Mouse (Mus musculus): ENCODE data around the gene Nlgn1.
"Not testable (repeated sequence)": the region's sequence is repeated elsewhere in the genome, so short reads cannot be mapped to it uniquely, and the experiment has no call there.

Gene Nlgn1

GRCm38 (mm10) chr3:25645895-25646691, 686.2 kb downstream of the Nlgn1 start:
- DNase-seq (ENCODE audit: low read depth): no peak

GRCm38 (mm10) chr3:25629198-25629597, 703.1 kb downstream of the Nlgn1 start:
- no peak for DNase-seq (ENCODE audit: low read depth)

GRCm38 (mm10) chr3:25606597-25606996, 725.7 kb downstream of the Nlgn1 start:
- DNase-seq (ENCODE audit: low read depth): no peak

- no peak for DNase-seq (ENCODE audit: low read depth)
Measured at GRCm38 (mm10) chr3:25597513-25597912, 734.7 kb downstream of the Nlgn1 start.

- no peak for DNase-seq (ENCODE audit: low read depth)
Measured at GRCm38 (mm10) chr3:25575526-25575925, 756.7 kb downstream of the Nlgn1 start.

- DNase-seq (ENCODE audit: low read depth): no peak
Measured at GRCm38 (mm10) chr3:25574840-25575239, 757.4 kb downstream of the Nlgn1 start.

GRCm38 (mm10) chr3:25558513-25558912, 773.7 kb downstream of the Nlgn1 start:
- DNase-seq (ENCODE audit: low read depth): not testable (repeated sequence)

- not testable (repeated sequence) for DNase-seq (ENCODE audit: low read depth)
Measured at GRCm38 (mm10) chr3:25549097-25549496, 783.2 kb downstream of the Nlgn1 start.

GRCm38 (mm10) chr3:25524236-25524635, 808.0 kb downstream of the Nlgn1 start:
- DNase-seq (ENCODE audit: low read depth): not testable (repeated sequence)

- no peak for DNase-seq (ENCODE audit: low read depth)
Measured at GRCm38 (mm10) chr3:25463051-25463450, 869.2 kb downstream of the Nlgn1 start.

- no peak for DNase-seq (ENCODE audit: low read depth)
Measured at GRCm38 (mm10) chr3:25456250-25456860, 875.9 kb downstream of the Nlgn1 start.

- DNase-seq (ENCODE audit: low read depth): no peak
Measured at GRCm38 (mm10) chr3:25452314-25452713, 879.9 kb downstream of the Nlgn1 start.

GRCm38 (mm10) chr3:25450471-25450870, 881.8 kb downstream of the Nlgn1 start:
- no peak for DNase-seq (ENCODE audit: low read depth)

GRCm38 (mm10) chr3:25449356-25449755, 882.9 kb downstream of the Nlgn1 start:
- no peak for DNase-seq (ENCODE audit: low read depth)

GRCm38 (mm10) chr3:25447181-25447580, 885.1 kb downstream of the Nlgn1 start:
- no peak for DNase-seq (ENCODE audit: low read depth)

- no peak for DNase-seq (ENCODE audit: low read depth)
Measured at GRCm38 (mm10) chr3:25443657-25444056, 888.6 kb downstream of the Nlgn1 start.

- no peak for DNase-seq (ENCODE audit: low read depth)
Measured at GRCm38 (mm10) chr3:25442617-25443016, 889.6 kb downstream of the Nlgn1 start.

- DNase-seq (ENCODE audit: low read depth): no peak
Measured at GRCm38 (mm10) chr3:25426931-25427330, 905.3 kb downstream of the Nlgn1 start.

GRCm38 (mm10) chr3:25412003-25412402, 920.3 kb downstream of the Nlgn1 start:
- DNase-seq (ENCODE audit: low read depth): no peak

All from c-Kit-positive CD71-positive TER-119-negative erythroid progenitor cells, embryonic 14.5 days (primary cell).